Mouse (Mus musculus) cortical plate, adult 2 months (tissue): ENCODE results near the gene Kcna7.

Experiments used
- CTCF ChIP-seq: fragments of 200-500 bp; IDR thresholded peaks from 2 replicates; pipeline ENCODE4 v1.5.1; 2011; ENCODE audit warnings: mild to moderate bottlenecking, control low read depth, low read length; ENCODE audit not compliant: insufficient read depth; ENCODE audit errors: extremely low read depth
- POLR2A ChIP-seq: fragments of 200-500 bp; IDR thresholded peaks from 2 replicates; pipeline ENCODE4 v1.6.1; 2011; ENCODE audit warnings: mild to moderate bottlenecking, low read length, control low read depth; ENCODE audit not compliant: insufficient read depth; ENCODE audit errors: extremely low read depth

- TF ChIP-seq POLR2A (no peak), CTCF (no peak)
Measured at GRCm38 (mm10) chr7:45363983-45364382, 41.5 kb upstream of the Kcna7 start.
